19 mouse cellular contexts compared by ENCODE assay signal in the genomic region with DNA sequence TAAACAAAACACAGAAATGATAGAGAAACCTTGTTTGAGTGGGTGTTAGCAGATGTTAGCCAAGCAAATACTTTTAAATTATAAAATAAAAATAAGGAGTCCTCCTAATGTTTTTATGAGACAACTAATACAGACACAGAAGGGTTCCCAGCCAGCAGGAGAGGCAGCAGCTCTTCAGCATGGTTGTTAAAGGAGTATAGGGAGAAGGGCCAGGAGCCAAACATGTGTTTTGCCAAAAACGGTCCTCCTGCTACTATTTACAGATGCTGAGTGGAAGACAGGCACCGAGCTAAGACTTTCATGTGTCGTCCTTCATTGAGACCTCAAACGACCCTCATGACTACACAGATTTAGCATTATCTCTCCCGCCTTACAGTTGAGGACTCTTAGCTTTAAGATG.
DNase-seq lines count a peak whose midpoint lies in the region; ATAC-seq and TF ChIP-seq lines count a peak whose summit lies in the region.
"Had no signal": no experiment of that assay in that cellular context is flagged by ENCODE, and none has a peak within 500 bp of the region (broad histone marks: within the 10 kb centered on the region; RNA-seq: fewer than 3 reads in every experiment).

No protein-coding gene starts in this region.

- H3K4me3 ChIP-seq in embryonic facial prominence, embryonic 14.5 days (ENCODE audit: low read depth, low read length): no peak overlapping the region
- no peak overlapping the region for H3K4me3 ChIP-seq in embryonic facial prominence, embryonic 10.5 days
- no peak overlapping the region for H3K4me3 ChIP-seq in heart, embryonic 12.5 days
- no peak overlapping the region for H3K4me3 ChIP-seq in lung, postnatal 0 days (ENCODE audit: low read depth, low read length)
- H3K4me3 ChIP-seq in neural tube, embryonic 15.5 days (replicated peaks): no peak overlapping the region
- H3K4me3 ChIP-seq: erythroblast, embryonic 14.5 days; heart, adult 2 months; hindbrain, embryonic 10.5 days; liver, embryonic 13.5 days had no signal

- peak; percentile 40 for DNase-seq in embryonic facial prominence, embryonic 14.5 days (ENCODE audit: low spot score)
- no peak for DNase-seq in embryonic facial prominence, embryonic 10.5 days (ENCODE audit: low spot score)
- DNase-seq in heart, postnatal 14 days: peak; percentile 7 to 29
- peak; percentile 10 for DNase-seq in lung, postnatal 0 days (ENCODE audit: low spot score)
- no peak for DNase-seq in lung, postnatal 36 days
- peak; percentile 20 to 40 for DNase-seq in gastrocnemius, postnatal 4 days (ENCODE audit: low spot score in 2 of 2)
- DNase-seq: adrenal gland, adult 2 months; cerebellum, adult 2 months; kidney, adult 18-20 months; liver, embryonic 13.5 days; spleen, adult 18-20 months; thymus, postnatal 36 days had no signal

- intact Hi-C loops in heart, postnatal 14 days (cut with DNase I): no loop called here

- peaks cover 14% of the 10 kb centered on the region; the same call in 1 of the 2 replicates for H3K36me3 ChIP-seq in embryonic facial prominence, embryonic 14.5 days (ENCODE audit: control insufficient read depth, insufficient read depth, low read length)
- H3K36me3 ChIP-seq in embryonic facial prominence, embryonic 10.5 days (replicated peaks): peaks cover 33% of the 10 kb centered on the region
- peaks cover 20% of the 10 kb centered on the region for H3K36me3 ChIP-seq in heart, embryonic 12.5 days
- H3K36me3 ChIP-seq in lung, postnatal 0 days (ENCODE audit: insufficient read depth, low read length): no peaks in the 10 kb centered on the region
- H3K36me3 ChIP-seq in neural tube, embryonic 15.5 days: no peaks in the 10 kb centered on the region
- H3K36me3 ChIP-seq: hindbrain, embryonic 10.5 days; liver, embryonic 13.5 days had no signal

- no peaks in the 10 kb centered on the region for H3K9me3 ChIP-seq in embryonic facial prominence, embryonic 14.5 days (ENCODE audit: control insufficient read depth, low read length)
- H3K9me3 ChIP-seq in embryonic facial prominence, embryonic 10.5 days: no peaks in the 10 kb centered on the region
- no peaks in the 10 kb centered on the region for H3K9me3 ChIP-seq in heart, embryonic 12.5 days (replicated peaks)
- H3K9me3 ChIP-seq in lung, postnatal 0 days (ENCODE audit: low read length): no peaks in the 10 kb centered on the region
- no peaks in the 10 kb centered on the region for H3K9me3 ChIP-seq in neural tube, embryonic 15.5 days (replicated peaks)
- H3K9me3 ChIP-seq: hindbrain, embryonic 10.5 days; liver, embryonic 13.5 days had no signal

- H3K4me1 ChIP-seq in embryonic facial prominence, embryonic 14.5 days (ENCODE audit: control insufficient read depth, insufficient read depth, low read length): no peaks in the 10 kb centered on the region
- no peaks in the 10 kb centered on the region for H3K4me1 ChIP-seq in embryonic facial prominence, embryonic 10.5 days
- H3K4me1 ChIP-seq in heart, embryonic 12.5 days (replicated peaks): no peaks in the 10 kb centered on the region
- no peaks in the 10 kb centered on the region for H3K4me1 ChIP-seq in lung, postnatal 0 days (ENCODE audit: insufficient read depth, low read depth, low read length)
- H3K4me1 ChIP-seq in neural tube, embryonic 15.5 days: no peaks in the 10 kb centered on the region
- H3K4me1 ChIP-seq: hindbrain, embryonic 10.5 days; liver, embryonic 13.5 days had no signal

- H3K9ac ChIP-seq in embryonic facial prominence, embryonic 14.5 days (ENCODE audit: low read depth, low read length): no peak overlapping the region
- no peak overlapping the region for H3K9ac ChIP-seq in heart, embryonic 12.5 days
- no peak overlapping the region for H3K9ac ChIP-seq in lung, postnatal 0 days (replicated peaks; ENCODE audit: low read depth)
- no peak overlapping the region for H3K9ac ChIP-seq in neural tube, embryonic 15.5 days (replicated peaks)
- H3K9ac ChIP-seq: liver, embryonic 13.5 days had no signal

- no peaks in the 10 kb centered on the region for H3K27me3 ChIP-seq in embryonic facial prominence, embryonic 14.5 days (replicated peaks; ENCODE audit: control insufficient read depth, insufficient read depth, low read length)
- no peaks in the 10 kb centered on the region for H3K27me3 ChIP-seq in embryonic facial prominence, embryonic 10.5 days (replicated peaks; ENCODE audit: low read depth, poor library complexity, severe bottlenecking)
- no peaks in the 10 kb centered on the region for H3K27me3 ChIP-seq in heart, embryonic 12.5 days (replicated peaks)
- H3K27me3 ChIP-seq in lung, postnatal 0 days (replicated peaks; ENCODE audit: insufficient read depth, low read length): no peaks in the 10 kb centered on the region
- H3K27me3 ChIP-seq in neural tube, embryonic 15.5 days (replicated peaks): no peaks in the 10 kb centered on the region
- H3K27me3 ChIP-seq: liver, embryonic 13.5 days had no signal

- no peak overlapping the region for H3K27ac ChIP-seq in embryonic facial prominence, embryonic 14.5 days (replicated peaks; ENCODE audit: low read depth, low read length)
- H3K27ac ChIP-seq in embryonic facial prominence, embryonic 10.5 days (replicated peaks): no peak overlapping the region
- no peak overlapping the region for H3K27ac ChIP-seq in heart, embryonic 12.5 days (ENCODE audit: poor library complexity, severe bottlenecking)
- no peak overlapping the region for H3K27ac ChIP-seq in lung, postnatal 0 days (ENCODE audit: low read length)
- H3K27ac ChIP-seq in neural tube, embryonic 15.5 days (replicated peaks): no peak overlapping the region
- H3K27ac ChIP-seq: heart, adult 2 months; hindbrain, embryonic 10.5 days; liver, embryonic 13.5 days had no signal

- WGBS in embryonic facial prominence, embryonic 14.5 days: 59% methylated on average over 5 of the region's 5 CpGs
- WGBS in embryonic facial prominence, embryonic 10.5 days: 86% methylated on average over 5 of the region's 5 CpGs
- 66% methylated on average over 5 of the region's 5 CpGs for WGBS in heart, embryonic 12.5 days
- 48% methylated on average over 5 of the region's 5 CpGs for whole genome bisulfite sequencing in lung, postnatal 0 days
- 77% methylated on average over 5 of the region's 5 CpGs for WGBS in neural tube, embryonic 15.5 days

- TF ChIP-seq CTCF in lung, postnatal 0 days (IDR thresholded peaks at IDR 0.05): no peak

- ATAC-seq in embryonic facial prominence, embryonic 14.5 days (ENCODE audit: low read depth): no peak
- ATAC-seq in heart, embryonic 12.5 days (ENCODE audit: insufficient number of reproducible peaks, low FRiP score): no peak
- no peak for ATAC-seq in lung, postnatal 0 days
- no peak for ATAC-seq in neural tube, embryonic 15.5 days (ENCODE audit: low FRiP score)
- ATAC-seq: forebrain, embryonic 14.5 days had no signal

- no peak overlapping the region for H3K4me2 ChIP-seq in embryonic facial prominence, embryonic 14.5 days (ENCODE audit: low read depth, low read length)
- no peak overlapping the region for H3K4me2 ChIP-seq in heart, embryonic 12.5 days
- H3K4me2 ChIP-seq in lung, postnatal 0 days (replicated peaks; ENCODE audit: low read depth, low read length): no peak overlapping the region
- H3K4me2 ChIP-seq in neural tube, embryonic 15.5 days: no peak overlapping the region
- H3K4me2 ChIP-seq: liver, embryonic 13.5 days; midbrain, embryonic 11.5 days had no signal

- no peak for TF ChIP-seq EP300 in lung, postnatal 0 days (IDR thresholded peaks at IDR 0.05)

Comparison
In these comparisons a context has a peak if more than half of its experiments do, and no peak if none do; other contexts are left out.
1. DNase-seq: peak in embryonic facial prominence, embryonic 14.5 days (single experiment), heart, postnatal 14 days (2 of 2), lung, postnatal 0 days (single experiment) and gastrocnemius, postnatal 4 days (2 of 2); none in embryonic facial prominence, embryonic 10.5 days (single experiment) and lung, postnatal 36 days (single experiment).